Mouse (Mus musculus) liver, adult (tissue): ENCODE measurements around the gene Ap5s1.

Experiments
- GATA4 ChIP-seq: IDR thresholded peaks from 2 replicates; pipeline ENCODE4 v1.6.1; 2014; ENCODE audit warnings: mild to moderate bottlenecking, low read length; ENCODE audit not compliant: insufficient replicate concordance

Ap5s1 gene

GRCm38 (mm10) chr2:131204410-131204981 is 2.4 kb upstream of the Ap5s1 start:
- TF ChIP-seq GATA4 = no peak

GRCm38 (mm10) chr2:131205521-131206182 is 1.2 kb upstream of the Ap5s1 start:
- no peak for TF ChIP-seq GATA4

DNA sequence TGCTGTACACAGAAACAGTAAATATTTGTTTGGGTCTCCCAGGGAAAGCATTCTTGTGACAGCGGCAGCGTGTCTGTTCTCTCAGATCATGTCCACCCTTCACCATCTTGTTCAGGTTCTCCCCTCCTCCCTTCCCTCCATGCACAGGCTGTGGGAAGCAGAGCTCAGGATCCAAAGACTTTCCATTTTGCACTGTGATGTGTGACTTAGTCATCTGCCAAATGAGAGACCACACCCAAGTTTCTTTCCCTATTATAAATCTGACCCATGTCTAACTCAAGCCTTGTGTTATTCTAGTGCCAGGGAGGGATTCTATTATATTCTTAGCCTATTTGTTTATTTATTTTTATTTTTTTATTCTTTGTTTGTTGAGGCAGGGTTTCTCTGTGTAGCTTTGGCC is 1.5 kb downstream of the Ap5s1 start:
- no peak for TF ChIP-seq GATA4

DNA sequence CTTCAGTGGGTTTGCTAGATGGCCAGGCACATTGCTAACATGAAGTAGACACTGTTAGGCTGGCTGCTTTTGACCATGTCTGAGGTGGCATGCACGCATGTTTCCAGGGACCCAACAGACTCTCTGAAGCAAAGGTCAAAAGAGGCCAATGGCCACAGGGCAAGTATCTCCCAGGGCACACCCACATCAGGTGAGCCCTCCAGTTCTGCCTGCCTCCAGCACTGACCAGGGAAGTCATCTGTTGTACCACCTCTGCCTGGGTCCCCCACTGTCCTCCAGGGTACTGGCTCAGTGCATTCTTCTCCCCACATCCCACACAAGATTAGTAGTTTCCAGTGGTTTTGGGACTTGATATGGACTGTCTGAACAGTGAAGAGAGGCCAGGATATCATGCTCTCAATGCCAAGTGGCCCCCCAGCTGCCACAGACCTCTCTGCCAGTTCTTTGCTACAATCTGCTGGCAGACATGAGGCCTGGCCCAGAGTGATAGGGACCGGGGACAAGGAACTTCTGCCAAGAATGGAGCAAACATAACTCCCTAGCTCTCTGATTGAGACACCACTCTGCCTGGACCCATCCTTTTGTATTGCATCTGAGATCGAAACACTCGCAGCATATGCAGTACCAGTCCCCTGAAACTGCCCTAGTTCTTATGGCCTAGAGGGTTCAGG is 2.4 kb downstream of the Ap5s1 start:
- TF ChIP-seq GATA4 = no peak

DNA sequence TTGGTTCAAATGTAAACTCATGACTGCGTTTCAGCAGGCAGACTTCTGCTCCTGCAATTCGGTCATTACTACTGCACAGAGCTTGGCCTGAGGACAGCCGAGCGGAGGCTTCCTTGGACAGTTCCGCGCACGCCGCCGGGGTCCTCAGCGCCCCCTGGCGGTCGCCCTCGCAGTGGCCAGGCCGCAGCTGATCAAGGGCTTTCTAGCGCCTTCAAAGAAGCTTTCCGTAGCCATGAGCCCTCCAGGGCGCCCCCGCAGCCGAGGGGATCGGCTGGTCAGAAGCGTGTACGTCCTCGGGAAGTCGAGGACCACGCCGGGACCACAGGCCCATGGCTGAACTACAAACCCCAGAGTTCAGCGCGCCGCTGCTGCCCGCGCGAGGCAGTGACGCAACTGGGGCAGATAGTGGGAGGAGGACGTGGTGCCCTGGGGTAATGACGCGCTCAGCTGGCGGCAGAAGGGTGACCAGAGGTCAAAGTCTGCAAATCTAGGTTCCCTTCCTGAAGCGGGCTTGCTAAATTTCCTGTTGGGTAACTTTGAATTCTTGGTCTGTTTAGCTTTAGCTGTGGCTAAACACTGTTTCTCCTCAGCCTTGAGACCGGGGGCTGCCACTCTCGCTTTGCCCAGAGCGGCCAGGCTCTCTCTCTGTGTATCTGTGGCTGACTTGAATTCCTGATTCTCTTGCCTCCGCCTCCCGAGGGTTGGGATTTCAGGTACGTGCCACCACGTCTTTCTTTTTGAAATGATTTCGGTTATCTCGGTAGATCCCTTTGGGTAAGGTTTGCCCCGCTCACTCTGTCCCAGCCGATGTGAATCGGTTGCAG is 3.3 kb downstream of the Ap5s1 start:
- TF ChIP-seq GATA4 = peak; percentile 99; the same call in 1 of the 2 replicates

- no peak for TF ChIP-seq GATA4
These were observed 4.2 kb downstream of the Ap5s1 start for GRCm38 (mm10) chr2:131211026-131211615.

DNA sequence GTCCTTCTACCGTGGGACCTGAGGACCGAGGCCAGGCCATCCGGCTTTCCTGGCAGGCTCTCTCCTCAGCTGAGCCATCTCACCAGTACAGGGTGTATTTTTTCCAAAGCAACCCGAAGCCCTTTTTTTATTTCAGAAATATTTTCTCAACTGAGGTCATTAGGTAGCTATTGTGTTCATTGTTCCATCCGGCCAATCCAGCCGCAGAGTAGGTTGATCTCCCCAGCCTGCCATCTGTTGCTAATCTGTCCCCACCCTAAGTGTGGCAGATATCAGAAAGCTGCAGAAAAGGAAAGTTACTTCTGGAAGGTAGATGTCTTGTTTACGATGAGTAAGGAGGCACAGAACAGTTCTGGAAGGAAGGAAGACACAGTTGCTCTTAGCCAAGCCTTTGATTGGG is 6.9 kb downstream of the Ap5s1 start:
- no peak for TF ChIP-seq GATA4

DNA sequence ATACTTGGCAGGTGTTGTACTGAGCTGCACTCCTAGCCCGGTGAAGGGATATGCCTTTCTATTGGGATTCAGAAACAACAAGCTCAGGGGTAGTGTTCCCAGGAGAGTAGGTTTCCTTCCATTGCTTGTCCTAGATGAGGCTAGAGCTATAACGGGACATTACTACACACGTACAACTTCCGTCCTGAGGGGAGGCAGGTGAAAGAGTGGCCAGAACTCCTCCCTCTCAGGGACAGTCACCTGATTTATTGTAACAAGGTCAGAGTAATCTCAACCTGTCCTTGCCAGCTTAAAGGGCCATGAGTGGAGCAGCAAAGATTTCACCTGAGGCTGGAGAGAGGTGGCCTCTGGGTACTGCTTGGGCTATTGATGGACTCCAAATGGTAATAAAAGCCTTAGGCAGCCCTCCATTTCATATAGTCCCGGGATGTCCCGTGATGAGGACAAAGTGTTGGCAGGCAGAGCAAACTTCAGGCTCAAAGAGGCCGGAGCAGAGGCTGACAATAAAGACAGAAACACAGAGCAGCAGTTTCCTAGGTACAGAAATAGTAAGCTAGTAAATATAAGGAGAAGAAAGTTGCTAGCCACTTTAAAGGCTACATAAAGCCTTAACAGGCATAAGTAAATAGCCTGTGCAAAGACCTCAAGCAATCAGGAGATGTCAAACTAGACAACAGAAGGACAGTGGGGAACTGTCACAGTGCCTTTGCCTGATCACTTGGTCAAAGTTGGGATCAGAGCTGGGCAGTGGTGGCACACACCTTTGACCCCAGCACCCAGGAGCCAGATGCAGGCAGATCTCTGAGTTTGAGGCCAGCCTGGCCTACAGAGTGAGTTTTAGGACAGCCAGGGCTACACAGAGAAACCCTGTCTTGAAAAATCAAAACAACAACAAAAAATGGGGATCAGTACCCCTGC is 9.3 kb downstream of the Ap5s1 start:
- no peak for TF ChIP-seq GATA4

DNA sequence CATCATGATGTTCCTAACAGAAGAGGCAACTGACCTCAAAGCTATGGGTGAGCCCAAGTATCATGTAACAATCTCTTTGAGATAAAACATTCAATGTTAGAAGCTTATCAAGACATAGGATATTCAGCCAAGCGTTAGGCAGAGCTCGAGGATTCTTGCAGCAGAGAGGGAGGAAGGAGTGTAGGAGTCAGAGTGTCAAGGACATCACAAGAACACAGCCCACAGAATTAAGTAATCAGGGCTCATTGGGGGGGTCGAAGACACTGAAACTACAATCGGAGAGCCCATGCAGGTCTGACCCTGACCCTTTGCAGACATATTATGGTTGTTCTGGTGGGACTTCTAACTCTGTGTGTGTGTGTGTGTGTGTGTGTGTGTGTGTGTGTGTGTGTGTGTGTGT is 13.2 kb downstream of the Ap5s1 start:
- no peak for TF ChIP-seq GATA4

GRCm38 (mm10) chr2:131221853-131222515 is 15.1 kb downstream of the Ap5s1 start:
- no peak for TF ChIP-seq GATA4

DNA sequence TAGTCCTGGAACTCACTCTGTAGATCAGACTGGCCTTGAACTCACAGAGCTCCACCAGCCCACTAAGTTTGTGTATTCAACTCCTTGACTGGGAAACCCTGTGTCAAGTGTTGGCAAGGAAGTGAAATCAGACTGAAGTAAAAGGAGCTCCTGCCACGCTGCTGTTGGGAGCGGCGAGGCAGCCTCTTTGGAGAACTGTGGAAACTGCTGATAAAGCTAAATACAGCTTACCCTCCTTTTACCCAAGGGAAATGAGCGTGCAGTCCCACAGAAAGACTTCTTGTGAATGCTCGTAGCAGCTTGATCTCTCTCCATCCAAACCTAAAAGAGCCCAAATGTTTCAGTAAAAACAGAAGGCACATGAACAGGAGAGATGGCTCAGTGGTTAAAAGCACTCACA is 15.7 kb downstream of the Ap5s1 start:
- TF ChIP-seq GATA4 = no peak

- no peak for TF ChIP-seq GATA4
These were observed 16.7 kb downstream of the Ap5s1 start for GRCm38 (mm10) chr2:131223569-131223968.

DNA sequence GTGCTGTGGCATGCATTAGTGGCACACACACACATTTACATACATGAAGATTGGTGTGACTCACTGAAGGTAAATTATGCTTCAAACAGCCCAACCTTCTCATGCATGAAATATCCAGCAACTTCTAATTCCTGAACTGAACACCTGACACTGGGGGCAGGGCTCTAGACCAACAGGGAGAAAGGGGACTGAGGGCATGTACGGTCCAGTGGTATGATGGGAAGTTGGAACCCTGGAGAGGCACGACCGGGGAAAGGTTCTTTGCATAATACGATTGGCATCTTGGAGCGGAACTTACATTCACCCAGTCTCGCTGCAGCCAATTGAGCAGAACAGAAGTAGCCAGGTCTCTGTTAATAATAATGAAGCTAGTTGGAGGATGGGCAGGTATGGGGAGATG is 18.3 kb downstream of the Ap5s1 start:
- TF ChIP-seq GATA4 = no peak

GRCm38 (mm10) chr2:131227243-131227642 is 20.4 kb downstream of the Ap5s1 start:
- TF ChIP-seq GATA4 = no peak
